Mouse (Mus musculus) neutrophil, adult 5-6 weeks (primary cell): ENCODE measurements around the gene Yipf4. TPM values are rescaled to one million over a fixed set of nuclear protein-coding genes. Genes with fewer than 3 reads are reported as not detected.

Experiments
- ATAC-seq: fragments of 151-379, 151-347 bp; 2 replicates; pipeline ENCODE4 v1.8.0; 2017; ENCODE audit warnings: mild to moderate bottlenecking, moderate TSS enrichment; ENCODE audit not compliant: insufficient number of reproducible peaks, poor library complexity, low FRiP score, severe bottlenecking; ENCODE audit errors: extremely low read depth
- total RNA-seq: library from RNA; stranded (forward); fragments of 200-1000 nt; gene quantifications from 2 replicates; pipeline ENCODE4 v1.2.3, GENCODE M21; 2017

Gene Yipf4
- total RNA-seq, 1 experiment from 2014 or later, result 66.0 TPM

- ATAC-seq, result no peak
These were observed 23.0 kb downstream of the Yipf4 start for GRCm38 (mm10) chr17:74512308-74512707.

- no peak for ATAC-seq
These were observed 33.8 kb downstream of the Yipf4 start for GRCm38 (mm10) chr17:74522797-74523723.

GRCm38 (mm10) chr17:74526117-74526516 is 36.8 kb downstream of the Yipf4 start:
- ATAC-seq, result no peak

- no peak for ATAC-seq
These were observed 37.7 kb downstream of the Yipf4 start for GRCm38 (mm10) chr17:74526806-74527653.

DNA sequence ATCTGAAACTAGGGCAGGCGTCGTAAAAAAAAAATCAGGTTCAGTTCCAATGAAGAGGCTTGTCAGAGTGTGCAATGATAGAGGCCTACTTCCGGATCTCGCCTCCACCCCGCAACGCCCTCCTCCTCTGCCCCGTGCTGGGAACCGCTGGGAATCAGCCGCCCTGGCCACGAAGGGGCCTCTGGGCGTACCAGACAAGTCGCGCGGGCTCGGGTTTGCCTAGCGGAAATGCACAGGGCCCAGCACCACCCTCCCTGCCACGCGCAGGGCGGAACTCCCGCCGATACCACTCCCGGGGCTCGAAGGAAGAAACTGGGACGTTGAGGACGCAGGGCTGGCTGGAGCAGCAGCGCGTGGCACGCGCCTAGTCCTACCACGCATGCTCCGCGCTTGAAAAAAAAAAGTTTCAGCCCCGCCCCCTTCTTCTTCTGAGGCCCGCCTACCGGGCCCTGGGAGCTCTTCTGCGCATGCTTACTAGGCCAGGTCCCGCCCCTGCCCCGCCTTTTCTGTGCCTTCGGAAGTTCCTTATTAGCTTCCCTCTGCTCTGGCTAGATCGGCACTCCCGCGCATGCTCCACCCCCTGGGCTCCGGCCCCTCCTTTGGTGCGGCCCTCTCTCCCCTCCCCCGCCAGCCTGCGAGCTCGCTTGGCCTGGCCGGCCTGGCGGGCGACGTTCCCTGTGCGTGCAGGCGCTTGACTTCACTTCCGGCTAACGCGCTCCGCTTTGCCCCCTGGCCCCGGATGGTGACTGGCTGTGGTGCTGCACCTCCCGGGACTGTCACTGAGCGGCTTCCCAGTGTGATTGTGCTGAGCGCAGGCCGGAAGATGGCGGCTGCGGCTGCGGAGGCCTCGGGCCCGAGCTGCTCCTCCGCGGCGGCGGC is 38.7 kb downstream of the Yipf4 start, which contains the start of gene Birc6:
Gene Birc6, plus strand, starts transcription at position 567 of the 879 bp plus-strand sequence.
- peak; percentile 92 for ATAC-seq

- no peak for ATAC-seq
These were observed 39.6 kb downstream of the Yipf4 start for GRCm38 (mm10) chr17:74528648-74529532.

DNA sequence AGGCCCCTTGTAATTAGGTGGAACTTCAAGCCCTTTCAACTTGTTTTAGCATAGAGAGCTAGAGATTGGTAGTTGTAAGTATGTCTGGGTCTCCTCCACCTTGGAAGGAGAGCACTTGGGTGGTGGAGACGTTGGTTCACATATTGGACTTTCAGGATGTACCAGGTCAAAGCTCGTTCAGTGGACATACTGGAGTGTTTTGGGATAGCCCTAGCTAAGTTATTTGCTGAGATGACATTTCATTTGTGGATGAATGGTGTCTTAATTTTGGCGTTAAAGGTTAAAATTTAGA is 40.2 kb downstream of the Yipf4 start:
- no peak for ATAC-seq

DNA sequence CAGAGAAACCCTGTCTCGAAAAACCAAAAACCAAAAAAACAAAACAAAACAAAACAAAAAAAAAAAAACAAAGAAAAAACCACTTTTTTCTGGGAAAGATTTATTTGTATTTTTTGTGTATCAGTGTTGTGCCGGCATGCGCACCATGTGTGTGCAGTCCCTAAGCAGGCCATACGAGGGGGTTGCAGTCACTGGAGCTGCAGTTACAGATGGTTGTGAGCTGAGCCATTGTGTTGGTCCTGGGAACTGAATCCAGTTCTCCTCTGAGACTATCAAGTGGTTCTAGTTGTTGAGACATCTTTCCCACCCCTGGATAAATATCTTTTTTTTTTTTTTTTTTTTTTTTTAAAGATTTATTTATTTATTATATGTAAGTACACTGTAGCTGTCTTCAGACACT is 45.7 kb downstream of the Yipf4 start:
- no peak for ATAC-seq

- no peak for ATAC-seq
These were observed 48.2 kb downstream of the Yipf4 start for GRCm38 (mm10) chr17:74537526-74537925.

- ATAC-seq, result no peak
These were observed 54.3 kb downstream of the Yipf4 start for GRCm38 (mm10) chr17:74543615-74544014.

Other genes starting within 250 kb of the Yipf4 start
- gene Memo1, start 194.0 kb upstream of the Yipf4 start, total RNA-seq, result 34.4 and 35.7 TPM in 2 replicates
- 33.2 and 36.5 TPM in 2 replicates for gene Dpy30, start 165.5 kb upstream of the Yipf4 start, total RNA-seq
- 46.5 and 64.0 TPM in 2 replicates for gene Spast, start 150.5 kb upstream of the Yipf4 start, total RNA-seq
- gene Slc30a6, start 93.9 kb upstream of the Yipf4 start, total RNA-seq, result 13.4 and 18.3 TPM in 2 replicates
- gene Nlrc4, start 30.4 kb upstream of the Yipf4 start, total RNA-seq, result 14.4 and 15.6 TPM in 2 replicates
- gene Birc6, start 38.8 kb downstream of the Yipf4 start, total RNA-seq, result 231 and 241 TPM in 2 replicates
- gene Ttc27, start 228.2 kb downstream of the Yipf4 start, total RNA-seq, result 18.7 and 29.7 TPM in 2 replicates